Mouse (Mus musculus): ENCODE measurements around the gene Hmx1. TPM values are rescaled to one million over a fixed set of nuclear protein-coding genes. Genes with fewer than 3 reads are reported as not detected.

The Hmx1 gene
- total RNA-seq, 4 experiments from 2014 or later = not detected

Other genes with a start within 250 kb of the Hmx1 start
- 10 to 100 TPM; 19.5 to 27.9 (median 21.8) TPM for gene Adra2c, start 110.8 kb upstream of the Hmx1 start, total RNA-seq (2022)
- gene Cpz, start 136.6 kb downstream of the Hmx1 start, total RNA-seq (2022) = under 1 TPM in 1 of 4 experiments, not detected in 3; 0.47 TPM
- gene Trmt44, start 186.0 kb downstream of the Hmx1 start, total RNA-seq (2022) = 10 to 100 TPM in 1 of 4 experiments, 1 to 10 TPM in 3; 7.6 to 12.4 (median 8.7) TPM
- 10 to 100 TPM; 29.6 to 50.2 (median 41.7) TPM for gene Acox3, start 193.9 kb downstream of the Hmx1 start, total RNA-seq (2022)

Data from layer of hippocampus, adult 8-10 months (tissue).